Mouse (Mus musculus) left cerebral cortex, postnatal 25 days (tissue): ENCODE measurements around the gene Dlg3. TPM values are rescaled to one million over a fixed set of nuclear protein-coding genes. Genes with fewer than 3 reads are reported as not detected.

ENCODE experiments used
- DNase-seq, 2 experiments: peaks; one replicate each; pipeline ENCODE4 v3.0.0; 2022; ENCODE audit warnings: low spot score in 2 of 2, mixed read lengths in 1 of 2
- intact Hi-C: fragments of 180-260 bp; cut with DNase I; formaldehyde crosslinking; loops from one replicate; pipeline ENCODE4 v1.15.1; 2025
- total RNA-seq, 2 experiments: library from RNA; stranded (reverse); gene quantifications; 2 replicates each; pipeline ENCODE4 v1.2.3; 2021

Gene Dlg3
- total RNA-seq = 100 to 1,000 TPM; 151 to 153 TPM

DNA sequence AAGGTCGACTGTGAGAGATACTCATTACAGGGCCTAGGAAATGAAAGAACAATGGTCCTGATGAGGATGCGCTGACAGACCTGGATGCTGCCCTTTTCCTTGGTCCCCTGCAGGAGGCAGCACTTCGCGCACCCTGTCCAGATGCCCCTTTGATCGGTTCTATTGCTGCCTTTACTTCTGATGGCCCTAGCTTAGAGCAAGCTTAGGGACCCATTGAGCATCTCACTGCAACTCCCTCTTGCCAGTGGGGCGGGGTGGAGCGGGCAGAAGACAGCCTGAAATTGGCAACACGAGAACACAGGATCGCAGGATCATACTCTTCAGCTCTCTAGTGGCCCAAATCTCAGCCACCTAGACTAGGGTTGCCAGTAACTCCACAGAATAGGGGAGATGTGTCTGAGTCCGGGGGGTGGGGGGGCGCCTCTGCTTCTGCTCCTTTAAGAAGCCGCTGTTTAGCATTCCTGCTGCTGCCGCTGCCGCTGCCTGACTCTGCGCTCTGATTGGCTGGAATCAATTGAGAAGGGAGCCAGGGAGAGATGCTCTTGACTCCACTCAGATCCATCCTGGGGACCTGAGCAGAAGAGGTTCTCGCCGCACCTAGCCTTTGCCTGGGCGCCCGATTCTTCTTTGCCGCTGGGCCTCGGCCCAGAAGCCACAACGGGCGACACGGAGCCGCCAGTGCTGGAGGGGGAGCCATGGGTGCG, at the start of gene Dlg3:
TSS of gene Dlg3 (plus strand) at position 542 of the 704 bp plus-strand sequence.
- intact Hi-C loops = no loop called here
- DNase-seq = peak; percentile 70 to 85

DNA sequence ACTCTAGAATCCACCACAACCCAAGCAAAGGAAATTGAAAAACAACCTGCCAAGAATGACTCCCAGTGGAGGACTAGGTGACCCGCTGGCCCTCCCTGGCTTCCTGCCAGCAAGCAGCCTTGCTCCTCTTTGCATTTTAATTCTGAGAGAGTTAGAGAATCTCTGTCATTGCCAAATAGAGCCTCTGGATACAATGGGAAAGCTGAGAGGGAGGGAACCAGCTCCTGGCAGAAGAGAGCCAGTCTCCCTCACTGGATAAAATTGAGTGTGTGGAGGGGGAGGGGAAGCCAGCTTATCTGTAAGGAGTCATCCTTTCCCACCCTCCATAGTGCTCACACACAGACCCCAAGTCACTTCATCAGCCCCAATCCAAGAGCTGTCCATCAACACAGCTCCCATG, 38.6 kb upstream of the Dlg3 start:
- intact Hi-C loops = no loop called here
- peak in 1 of 2 experiments; percentile 2 for DNase-seq

DNA sequence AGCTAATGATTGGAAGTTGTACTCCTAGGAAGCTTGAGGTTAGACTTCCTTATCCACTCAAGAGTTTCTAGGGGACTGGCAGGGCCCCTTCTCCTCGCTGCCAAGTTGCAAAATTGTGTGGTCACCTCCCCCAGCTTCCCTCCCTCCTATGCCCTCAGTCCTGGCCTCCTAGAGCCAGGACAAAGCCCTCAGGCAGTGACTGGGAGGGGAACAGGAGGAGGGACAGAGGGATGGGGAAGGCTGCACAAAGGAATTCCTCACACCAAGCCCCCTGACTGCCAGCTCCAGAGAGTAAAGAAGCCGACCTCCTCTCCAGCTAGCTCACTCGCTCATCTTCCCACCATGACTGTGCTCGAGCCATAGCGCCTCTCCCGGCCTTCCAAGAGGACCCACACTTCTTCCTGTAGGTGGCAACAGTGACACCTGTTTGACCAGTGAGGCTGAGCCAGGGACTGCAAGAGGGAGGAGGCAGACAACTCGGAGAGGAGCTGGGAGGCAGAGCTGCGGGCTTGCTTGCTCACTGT, 37.8 kb upstream of the Dlg3 start, which contains the start of gene Gdpd2:
TSS of gene Gdpd2 (plus strand) at position 209 of the 524 bp plus-strand sequence.
- intact Hi-C loops = loop anchor here (10.0 kb wide), 1 partner anchor 105 kb away; the partner anchor contains the start of genes Kif4 and Pdzd11
- peak; percentile 4 to 47 for DNase-seq

DNA sequence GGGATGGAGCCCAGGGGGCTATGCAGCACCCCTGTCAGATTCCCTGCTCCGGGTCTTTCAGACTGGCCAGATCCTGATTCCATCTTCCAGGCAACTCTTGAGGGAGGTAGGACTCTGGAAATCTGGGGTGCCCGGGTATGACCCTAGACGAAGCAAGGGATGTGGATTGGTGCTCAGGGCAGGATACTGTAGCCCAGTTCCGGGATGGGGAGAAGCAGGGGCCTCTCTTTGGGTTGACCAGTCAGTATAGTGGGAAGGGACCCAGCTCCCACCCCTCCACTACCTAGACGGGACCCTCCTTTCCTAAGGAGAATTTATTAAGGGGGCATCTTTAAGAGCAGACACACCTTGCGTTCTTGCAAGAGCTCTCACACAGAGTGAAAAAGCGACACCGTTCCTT, 37.3 kb upstream of the Dlg3 start:
- intact Hi-C loops = loop anchor here (10.0 kb wide), 1 partner anchor 105 kb away; the partner anchor contains the start of genes Kif4 and Pdzd11
- DNase-seq = no peak

DNA sequence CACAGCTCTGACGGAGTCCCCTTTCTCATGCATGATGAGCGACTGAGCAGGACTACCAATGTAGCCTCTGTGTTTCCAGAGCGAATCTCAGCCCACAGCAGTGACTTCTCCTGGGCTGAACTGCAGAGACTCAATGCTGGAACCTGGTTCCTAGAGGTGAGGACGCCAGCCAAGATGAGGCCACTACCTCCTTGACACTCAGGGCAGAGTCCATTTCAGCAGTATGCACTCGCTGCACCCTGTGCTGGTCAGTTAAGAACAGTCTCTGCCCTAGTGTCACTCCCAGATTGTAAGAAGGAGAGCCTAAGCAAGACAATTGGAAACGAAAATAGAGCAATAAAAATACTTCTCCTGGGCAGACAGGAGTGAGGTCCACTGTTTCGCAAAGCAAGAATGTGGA, 33.2 kb upstream of the Dlg3 start:
- intact Hi-C loops = loop anchor here (10.0 kb wide), 1 partner anchor 110 kb away; the partner anchor contains the start of genes Kif4 and Pdzd11
- DNase-seq = no peak

DNA sequence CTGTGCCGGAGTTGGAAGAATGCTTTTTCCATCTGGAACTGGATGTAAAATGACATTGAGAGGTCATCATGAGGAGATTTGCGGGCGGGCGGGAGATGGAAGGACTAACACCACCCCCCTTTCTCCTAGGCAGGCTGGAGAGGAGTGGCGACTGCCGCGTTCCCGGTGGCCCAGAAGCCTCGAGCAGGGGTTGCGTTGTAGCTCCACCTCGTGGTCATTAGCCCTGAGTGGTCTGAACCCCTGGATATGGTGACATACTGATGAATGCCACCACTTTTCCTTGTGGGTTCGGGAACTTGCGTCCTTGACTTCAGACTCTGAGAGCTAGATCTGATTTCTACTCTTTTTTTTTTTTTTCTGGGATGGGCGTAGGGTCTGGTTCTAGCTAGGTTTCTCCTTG, 28.6 kb upstream of the Dlg3 start:
- intact Hi-C loops = loop anchor here (1.0 to 10.0 kb wide), 2 partner anchors 114 to 245 kb away; partner anchors contain the start of genes Igbp1, Kif4 and Pdzd11

DNA sequence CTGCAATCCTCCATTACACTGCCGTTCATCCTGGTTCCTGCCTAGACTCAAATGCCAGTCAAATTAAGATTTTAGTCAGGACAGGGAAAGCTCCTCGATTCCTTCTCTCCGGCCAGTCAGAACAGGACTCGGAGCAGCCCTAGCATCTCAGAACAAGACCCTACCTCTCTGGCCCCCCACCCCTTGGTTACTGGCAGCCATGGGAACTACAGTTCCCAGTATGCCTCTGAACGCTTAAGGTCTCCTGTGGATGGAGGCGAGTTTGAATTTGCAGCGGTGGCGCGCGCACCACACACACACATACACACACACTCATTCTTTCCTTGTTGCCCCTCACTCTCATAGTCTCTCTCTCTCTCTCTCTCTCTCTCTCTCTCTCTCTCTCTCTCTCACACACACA, 28.1 kb upstream of the Dlg3 start:
- intact Hi-C loops = loop anchor here (1.0 to 10.0 kb wide), 2 partner anchors 115 to 245 kb away; partner anchors contain the start of genes Igbp1, Kif4 and Pdzd11
- DNase-seq = peak; percentile 11 to 44

More for the DNA sequence above, 28.6 kb upstream of the Dlg3 start:
- peak; percentile 62 to 69 for DNase-seq

DNA sequence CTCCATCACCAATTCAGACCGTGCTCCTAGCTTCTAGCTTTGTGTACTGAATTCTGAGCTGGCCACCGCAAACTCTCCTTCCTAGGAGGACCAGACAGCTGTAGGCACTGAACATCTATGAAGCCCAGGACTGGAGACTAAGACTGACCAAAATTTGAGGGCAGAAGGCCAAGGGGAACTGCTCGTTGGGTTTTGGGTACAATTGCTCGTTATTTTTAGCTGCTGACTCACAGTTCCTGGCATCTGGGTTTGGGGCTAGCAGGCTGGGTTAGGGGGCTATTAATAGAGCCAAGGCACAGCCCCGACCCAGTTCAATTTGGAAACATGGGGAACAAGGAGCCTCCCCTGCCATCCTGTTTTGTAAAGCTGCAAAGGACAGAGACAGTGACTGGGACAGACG, 26.7 kb upstream of the Dlg3 start:
- intact Hi-C loops = loop anchor here (10.0 kb wide), 2 partner anchors 204 to 384 kb away; no protein-coding TSS in a partner anchor
- DNase-seq = peak; percentile 2 to 29

DNA sequence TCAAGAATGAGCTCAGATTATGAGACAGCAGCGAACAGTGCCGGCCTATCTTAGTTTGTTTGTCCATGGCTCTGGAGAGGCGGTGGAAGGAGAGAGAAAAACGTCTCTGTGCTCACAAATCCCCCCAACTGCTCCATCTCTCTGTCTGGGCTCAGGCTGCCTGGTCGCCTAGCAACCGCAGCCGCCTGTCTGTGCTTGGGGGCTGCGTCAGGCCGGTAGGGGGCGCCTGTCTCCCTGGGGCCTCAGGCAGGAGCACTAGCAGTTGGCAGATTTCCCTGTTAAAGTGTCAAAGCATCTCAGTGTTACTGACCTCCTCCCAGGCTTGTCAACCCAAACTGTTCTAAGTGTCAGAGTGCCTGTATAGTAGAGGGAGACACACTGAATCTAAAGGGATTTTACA, 25.6 kb upstream of the Dlg3 start:
- peak; percentile 80 to 83 for DNase-seq
- intact Hi-C loops = loop anchor here (10.0 kb wide), 2 partner anchors 203 to 383 kb away; no protein-coding TSS in a partner anchor

DNA sequence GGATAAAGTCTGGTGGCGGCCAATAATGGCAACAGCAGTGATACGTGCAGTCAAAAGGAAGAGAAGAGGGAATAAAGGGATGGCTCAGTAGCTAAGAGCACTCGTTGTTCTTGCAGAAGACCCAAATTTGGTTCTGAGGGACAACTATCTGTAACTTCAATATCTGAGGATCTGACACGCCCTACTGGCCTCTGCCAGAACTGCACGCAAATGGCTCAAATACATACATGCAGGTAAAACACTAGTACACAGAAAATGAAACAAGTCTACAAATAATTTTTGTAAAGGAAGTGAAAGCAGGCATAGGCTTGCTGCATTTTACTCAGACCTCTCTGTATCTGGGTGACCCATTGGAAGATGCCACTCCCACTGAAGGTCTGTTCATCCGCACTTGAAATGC, 1.7 kb upstream of the Dlg3 start:
- intact Hi-C loops = no loop called here
- DNase-seq = no peak

DNA sequence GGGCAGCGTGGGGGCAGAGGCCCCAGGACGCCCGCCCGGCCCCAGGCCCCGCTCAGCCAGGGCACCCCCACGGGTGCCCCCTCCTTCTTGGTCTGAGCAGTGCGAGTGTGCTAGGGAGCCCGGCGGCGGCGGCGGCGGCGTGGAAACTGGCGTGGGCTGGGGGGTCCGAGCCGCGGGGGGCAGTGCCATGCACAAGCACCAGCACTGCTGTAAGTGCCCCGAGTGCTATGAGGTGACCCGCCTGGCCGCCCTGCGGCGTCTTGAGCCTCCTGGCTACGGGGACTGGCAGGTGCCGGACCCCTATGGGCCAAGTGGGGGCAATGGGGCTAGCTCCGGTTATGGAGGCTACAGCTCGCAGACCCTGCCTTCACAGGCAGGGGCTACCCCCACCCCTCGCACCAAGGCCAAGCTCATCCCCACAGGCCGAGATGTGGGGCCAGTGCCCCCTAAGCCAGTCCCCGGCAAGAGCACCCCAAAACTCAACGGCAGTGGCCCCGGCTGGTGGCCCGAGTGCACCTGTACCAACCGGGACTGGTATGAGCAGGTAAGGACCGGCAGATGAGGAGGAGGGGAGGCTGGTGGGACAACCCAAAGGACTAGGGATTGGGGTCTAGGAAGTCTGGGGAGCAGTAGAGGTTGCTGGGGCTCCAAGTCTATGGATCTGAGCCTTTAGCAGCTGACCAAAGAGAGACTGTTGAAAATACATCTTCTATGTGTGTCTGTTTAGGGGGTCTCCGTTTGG, 534 bp downstream of the Dlg3 start:
- intact Hi-C loops = no loop called here
- DNase-seq = no peak

DNA sequence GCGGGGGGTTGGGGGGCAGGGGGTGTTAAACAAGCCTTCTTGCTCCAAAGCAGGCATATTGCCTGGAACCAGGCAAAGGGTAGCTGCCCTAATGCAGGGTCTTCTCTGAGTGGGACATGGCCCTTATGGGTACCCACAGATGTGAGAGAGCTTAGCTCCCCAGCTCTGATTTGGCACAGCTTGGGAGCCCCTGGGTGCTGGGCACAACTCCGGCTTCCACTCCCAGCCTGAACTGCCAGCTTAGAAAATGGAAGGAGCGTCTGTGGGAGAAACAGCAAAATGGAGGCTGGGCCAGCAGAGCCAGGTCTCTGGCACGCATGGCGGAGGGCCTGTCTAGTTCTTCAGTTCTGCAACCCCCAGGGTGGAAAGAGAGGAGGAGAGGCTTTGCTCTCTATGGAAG, 1.8 kb downstream of the Dlg3 start:
- intact Hi-C loops = no loop called here
- no peak for DNase-seq

DNA sequence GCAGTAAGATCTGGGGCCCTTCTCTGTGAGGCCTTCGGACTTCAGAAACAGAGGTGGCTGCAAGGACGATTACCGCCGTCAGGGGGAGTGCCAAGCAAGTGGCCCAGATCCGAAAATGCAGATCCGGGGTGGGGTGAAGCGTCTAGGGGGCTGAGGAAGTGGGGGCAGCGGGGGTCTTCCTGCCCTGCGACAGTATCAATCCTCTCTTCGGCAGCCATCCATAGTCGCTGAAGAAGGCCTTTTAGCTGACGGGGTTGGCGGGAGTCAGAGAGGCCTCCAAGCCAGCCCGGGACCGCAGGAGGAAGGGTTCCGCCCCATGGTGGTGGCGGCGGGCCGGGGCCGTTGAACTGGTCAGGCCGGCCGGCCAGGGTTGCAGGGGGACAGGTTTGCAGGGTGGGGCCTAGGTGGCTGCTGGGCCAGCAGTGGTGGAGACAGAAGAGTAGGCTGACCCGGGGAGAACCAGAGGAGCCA, 6.9 kb downstream of the Dlg3 start:
- DNase-seq = peak in 1 of 2 experiments; percentile 42
- intact Hi-C loops = loop anchor here (10.0 kb wide), 1 partner anchor 170 kb away; no protein-coding TSS in a partner anchor

DNA sequence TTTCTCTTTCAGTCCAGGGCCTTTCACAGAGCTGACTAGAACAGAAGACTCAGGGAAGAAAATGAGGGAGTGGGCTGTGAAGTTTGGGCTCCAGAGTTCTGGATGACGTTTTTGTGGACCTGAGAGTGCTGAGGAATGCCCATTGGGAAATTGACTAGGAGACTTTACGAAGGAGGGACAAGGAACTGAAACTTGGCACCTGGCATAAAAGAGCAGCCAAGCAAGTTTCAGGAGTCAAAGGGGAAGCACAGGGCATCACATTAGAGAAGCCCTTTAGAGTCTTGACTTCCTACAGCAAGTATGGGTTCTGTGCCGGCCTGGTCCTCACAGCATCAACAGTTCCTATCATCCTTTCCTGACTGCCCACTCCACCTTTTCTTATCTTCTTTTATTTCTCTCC, 7.9 kb downstream of the Dlg3 start:
- no peak for DNase-seq
- intact Hi-C loops = loop anchor here (10.0 kb wide), 1 partner anchor 169 kb away; no protein-coding TSS in a partner anchor

DNA sequence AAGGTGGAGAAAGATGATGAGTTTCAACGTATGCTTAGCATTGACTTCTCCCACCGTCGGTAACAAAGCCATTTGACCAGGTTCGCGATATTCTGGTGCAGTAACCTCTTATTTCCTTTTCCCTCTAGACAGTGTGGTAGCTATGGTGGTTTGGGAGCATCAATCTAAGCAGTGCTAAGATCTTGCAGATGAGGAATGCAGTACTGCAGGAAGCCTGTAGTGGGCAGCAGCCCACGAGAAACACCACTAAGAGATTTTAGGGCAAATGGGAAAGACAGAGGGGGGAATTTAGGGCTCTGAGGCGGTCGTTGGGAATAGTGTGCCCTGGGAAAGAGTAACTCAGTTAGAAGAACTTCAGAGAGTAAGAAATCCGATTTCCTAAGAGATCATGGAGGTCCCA, 9.0 kb downstream of the Dlg3 start:
- peak; percentile 57 to 68 for DNase-seq
- intact Hi-C loops = loop anchor here (10.0 kb wide), 1 partner anchor 168 kb away; no protein-coding TSS in a partner anchor

DNA sequence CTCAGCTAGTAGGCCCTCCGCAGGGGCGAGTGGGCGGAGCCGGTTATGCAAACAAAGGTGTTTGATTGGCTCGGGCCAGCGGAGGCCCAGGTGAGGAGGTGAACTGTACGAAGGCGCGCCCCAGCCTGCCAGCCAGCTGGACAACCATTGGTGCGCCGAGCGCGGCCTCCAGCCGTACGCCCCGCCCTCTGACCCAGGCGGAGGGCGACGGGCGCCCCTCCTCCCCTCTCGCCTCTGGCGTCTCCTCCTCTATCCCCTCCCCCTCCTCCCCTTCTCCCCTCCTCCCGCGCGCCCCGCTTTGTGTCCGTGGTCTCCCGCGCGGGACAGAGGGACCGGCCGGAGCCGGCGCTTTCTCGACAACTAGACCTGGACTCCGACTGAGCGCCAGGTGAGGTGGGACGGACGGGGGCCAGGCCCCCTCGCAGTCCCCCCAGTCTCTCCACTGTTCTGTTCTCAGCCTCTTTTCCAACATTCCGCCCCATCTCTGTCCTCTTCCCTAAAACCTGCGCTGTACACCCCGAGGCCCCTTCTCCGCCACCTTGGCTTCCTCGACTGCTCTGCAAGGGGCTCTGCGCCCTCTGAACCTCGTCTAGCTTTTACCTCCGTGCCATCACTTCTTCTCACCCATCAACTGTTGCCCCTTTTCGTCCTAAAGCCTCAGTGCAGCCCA, 9.6 kb downstream of the Dlg3 start:
- intact Hi-C loops = loop anchor here (10.0 kb wide), 1 partner anchor 168 kb away; no protein-coding TSS in a partner anchor
- DNase-seq = no peak

DNA sequence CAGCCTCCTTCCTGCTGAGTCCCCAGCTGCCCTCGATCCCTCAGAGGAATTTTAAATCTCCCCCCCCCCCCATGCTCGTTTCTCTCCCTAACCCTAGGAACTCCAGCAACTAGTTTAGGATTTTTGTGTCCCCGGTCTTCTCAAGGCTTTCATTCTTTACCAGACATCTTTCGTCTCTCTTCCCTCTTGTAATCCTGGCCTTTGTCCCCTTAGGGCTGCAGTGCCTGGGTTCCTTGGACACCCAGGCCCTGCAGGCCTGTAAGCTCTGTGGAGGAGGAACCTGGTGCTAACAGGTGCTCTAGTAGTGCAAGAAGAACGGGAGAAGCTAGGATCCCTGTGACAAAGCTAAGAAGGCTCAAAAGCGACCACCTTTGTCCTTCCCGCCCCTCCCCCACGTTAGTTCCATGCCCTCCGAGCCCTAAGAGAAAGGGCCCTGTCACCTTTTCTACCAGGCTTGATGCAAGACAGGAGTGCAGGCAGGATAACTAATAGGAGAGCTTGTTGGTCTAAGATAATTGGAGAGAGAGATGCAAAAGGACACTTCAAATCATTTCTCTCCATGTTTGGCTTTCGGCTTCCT, 10.2 kb downstream of the Dlg3 start:
- DNase-seq = no peak
- intact Hi-C loops = loop anchor here (10.0 kb wide), 1 partner anchor 167 kb away; no protein-coding TSS in a partner anchor

DNA sequence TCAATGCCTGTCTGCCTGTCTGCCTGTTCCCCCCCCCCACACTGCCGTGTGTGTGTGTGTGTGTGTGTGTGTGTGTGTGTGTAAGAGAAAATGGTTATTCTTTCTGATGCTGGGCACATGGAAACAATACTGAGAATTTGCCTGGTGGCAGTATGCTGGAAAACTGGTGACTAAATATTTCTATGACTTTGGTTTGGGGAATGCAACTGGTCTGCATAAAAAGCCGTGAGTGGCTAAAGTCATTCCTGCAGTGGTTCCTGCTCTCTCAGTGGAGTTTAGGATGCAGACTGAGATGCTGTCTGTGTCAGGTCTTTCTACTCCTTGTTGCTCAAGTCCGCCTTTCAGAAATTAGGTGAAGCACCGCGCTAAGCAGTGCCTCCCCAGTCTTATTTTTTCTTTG, 10.9 kb downstream of the Dlg3 start:
- DNase-seq = no peak
- intact Hi-C loops = loop anchor here (10.0 kb wide), 1 partner anchor 166 kb away; no protein-coding TSS in a partner anchor

DNA sequence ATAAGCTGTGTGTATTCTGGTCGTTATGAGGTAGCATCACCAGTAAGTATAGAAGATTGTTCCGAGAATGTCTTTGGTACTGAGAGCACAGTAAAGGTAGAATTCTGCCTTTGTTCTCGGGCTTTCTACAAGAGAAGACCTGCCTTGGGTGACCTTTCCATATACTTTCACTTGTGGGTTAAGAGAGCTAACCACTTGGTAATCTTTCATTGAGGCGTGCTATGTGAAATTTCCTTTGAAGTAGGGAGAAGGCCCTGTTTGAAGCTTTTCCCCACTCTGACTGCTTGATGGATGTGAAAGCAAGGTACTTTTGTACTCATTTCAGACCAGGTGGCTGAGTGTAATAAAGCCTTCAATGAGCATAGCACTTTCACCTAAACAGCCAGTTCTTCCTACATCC, 21.8 kb downstream of the Dlg3 start:
- intact Hi-C loops = no loop called here
- no peak for DNase-seq
